Mouse (Mus musculus) monocyte, adult 2 months (primary cell): ENCODE measurements around the gene D11Wsu47e.
A peak's percentile ranks its signal among the peaks of the same experiment; 100 is the strongest.

Experiments used
- DNase-seq, 2 experiments: peaks; one replicate each; pipeline ENCODE4 v3.0.0; 2022; ENCODE audit warnings: low spot score in 2 of 2, low read depth in 1 of 2

D11Wsu47e gene

DNA sequence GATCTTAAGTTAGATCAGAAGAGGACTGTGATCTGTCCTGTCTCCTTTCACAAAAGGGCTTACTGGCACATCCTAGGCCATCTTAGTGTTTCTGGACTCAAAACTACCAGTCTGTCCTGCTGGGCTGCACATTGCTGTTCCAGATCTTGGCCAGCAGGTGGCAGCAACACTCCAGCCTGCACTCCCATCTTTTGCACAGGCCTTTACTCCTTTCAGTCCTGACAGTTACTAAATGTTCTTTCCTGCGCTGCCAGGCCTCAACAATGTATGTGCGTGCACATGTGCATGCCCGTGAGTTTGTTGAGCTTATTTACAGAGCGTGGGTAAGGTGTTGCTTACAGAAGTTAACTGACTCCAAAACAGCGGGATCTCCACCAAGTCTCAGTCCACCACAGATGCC is 19.5 kb downstream of the D11Wsu47e start:
- DNase-seq = peak in 1 of 2 experiments; percentile 53

DNA sequence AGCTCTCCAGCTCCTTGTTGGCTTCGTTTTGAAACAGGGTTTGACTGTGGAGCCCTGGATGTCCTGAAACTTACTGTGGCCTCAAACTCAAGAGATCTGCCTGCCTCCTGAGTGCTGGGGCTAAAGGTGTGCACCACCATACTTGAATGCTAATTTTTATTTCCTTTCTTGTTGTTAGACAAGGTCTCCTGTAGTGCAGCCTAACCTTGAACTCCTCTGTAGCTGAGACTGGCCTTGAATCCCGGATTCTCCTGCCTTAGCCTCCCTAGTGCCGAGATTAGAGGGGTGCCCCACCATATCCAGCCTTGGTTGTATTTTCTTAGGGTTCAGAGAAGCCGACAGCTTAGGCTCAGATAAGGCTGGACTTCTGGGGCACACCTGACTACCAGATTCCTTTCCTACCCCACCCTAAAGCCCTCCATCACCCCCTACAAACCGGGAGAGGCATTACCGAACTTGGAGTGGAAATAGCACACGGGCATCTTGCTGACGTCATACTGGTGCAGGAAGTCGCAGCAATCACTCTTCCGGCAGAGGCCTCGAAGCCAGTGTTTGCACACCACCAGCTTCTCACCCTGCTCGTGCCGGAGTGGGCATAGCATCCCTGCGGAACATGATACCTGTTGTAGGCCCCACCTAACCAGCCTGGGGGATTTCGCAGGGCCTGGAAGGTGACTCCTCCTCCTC is 21.9 kb downstream of the D11Wsu47e start:
- DNase-seq = no peak

DNA sequence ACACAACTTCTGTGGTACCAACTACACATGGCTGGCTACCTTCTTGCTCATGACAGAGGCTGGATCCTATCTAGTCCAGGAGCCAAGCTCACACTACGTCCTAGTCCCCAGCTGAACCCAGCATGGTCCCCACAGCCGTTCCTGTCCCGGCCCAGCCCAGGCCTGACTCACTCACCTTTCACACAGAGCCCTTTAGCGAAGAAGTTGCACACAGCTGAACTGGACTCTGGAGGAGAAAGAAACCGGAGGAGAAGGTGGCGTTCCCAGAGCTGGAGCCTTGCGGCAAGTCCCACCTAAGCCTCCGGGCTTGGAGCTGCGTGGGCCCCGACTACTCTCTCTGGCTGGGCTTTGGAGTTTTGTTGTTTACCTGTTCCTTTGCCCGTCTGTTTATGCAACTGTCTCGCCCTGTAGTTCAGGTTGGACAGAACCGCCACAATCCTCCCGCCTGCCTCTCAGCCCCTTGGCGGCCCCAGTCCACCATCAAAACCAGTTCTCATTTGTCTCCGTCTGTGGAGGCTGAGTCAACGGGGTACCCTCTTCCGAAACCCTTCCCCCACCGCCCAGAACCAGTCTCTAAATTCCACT is 24.5 kb downstream of the D11Wsu47e start:
- no peak for DNase-seq

DNA sequence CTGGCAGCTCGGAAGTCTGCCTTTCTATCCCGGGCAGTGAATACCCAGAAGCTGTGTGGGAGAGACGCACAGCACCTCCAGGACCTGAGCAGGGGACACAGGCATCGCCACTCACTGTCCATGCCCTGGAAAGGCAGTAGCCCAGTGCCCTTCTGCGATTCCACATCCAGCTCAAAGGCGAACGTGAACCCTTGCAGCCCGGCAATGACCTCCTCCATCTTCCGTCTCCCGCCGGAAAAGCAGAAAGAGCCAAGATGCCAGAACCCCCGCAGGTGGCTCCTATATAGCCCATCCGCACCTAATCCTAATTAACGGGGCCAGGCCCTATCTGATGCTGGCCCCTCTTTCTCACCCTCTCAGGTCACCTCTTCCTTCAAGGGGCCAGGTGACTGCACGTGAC is 25.1 kb downstream of the D11Wsu47e start:
- DNase-seq = no peak

- no peak for DNase-seq
These were observed 25.6 kb downstream of the D11Wsu47e start, which contains the start of gene Cpsf4l for GRCm38 (mm10) chr11:113709731-113710256. Gene Cpsf4l, minus strand, starts transcription at chr11:113710017.

GRCm38 (mm10) chr11:113710257-113710777 is 26.1 kb downstream of the D11Wsu47e start:
- no peak for DNase-seq

- DNase-seq = no peak
These were observed 26.8 kb downstream of the D11Wsu47e start for GRCm38 (mm10) chr11:113711061-113711460.

DNA sequence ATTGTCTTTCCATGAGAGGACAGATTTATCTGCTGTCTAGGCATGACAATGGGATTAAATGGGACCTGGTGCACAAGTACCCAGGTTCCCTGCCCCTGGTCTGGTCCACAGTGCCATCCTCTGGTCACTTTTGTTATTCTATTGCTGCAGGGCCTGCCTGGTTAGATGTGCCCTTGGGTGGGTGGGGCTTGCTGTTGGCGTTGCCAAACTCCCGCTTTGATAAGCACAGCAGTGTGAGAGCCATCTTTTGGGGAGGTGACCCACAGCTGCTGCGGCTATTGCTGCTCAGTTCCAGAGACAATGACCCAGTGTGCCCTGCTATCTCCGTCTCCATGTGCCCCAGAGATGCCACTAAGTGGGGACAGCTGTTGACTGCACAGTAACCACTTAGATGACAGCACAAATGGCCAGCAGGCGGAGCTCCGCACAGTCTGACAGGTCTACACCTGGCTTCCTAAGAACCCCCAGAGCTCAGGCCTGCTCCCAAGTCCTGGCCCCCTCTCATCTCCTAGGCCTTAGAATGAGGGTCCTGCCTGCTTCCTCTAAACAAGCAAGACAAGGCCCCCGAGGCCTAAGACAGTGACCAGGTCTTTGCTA is 31.0 kb downstream of the D11Wsu47e start:
- no peak for DNase-seq

GRCm38 (mm10) chr11:113716132-113716531 is 31.9 kb downstream of the D11Wsu47e start:
- no peak for DNase-seq

GRCm38 (mm10) chr11:113717767-113718424 is 33.7 kb downstream of the D11Wsu47e start:
- DNase-seq = no peak

DNA sequence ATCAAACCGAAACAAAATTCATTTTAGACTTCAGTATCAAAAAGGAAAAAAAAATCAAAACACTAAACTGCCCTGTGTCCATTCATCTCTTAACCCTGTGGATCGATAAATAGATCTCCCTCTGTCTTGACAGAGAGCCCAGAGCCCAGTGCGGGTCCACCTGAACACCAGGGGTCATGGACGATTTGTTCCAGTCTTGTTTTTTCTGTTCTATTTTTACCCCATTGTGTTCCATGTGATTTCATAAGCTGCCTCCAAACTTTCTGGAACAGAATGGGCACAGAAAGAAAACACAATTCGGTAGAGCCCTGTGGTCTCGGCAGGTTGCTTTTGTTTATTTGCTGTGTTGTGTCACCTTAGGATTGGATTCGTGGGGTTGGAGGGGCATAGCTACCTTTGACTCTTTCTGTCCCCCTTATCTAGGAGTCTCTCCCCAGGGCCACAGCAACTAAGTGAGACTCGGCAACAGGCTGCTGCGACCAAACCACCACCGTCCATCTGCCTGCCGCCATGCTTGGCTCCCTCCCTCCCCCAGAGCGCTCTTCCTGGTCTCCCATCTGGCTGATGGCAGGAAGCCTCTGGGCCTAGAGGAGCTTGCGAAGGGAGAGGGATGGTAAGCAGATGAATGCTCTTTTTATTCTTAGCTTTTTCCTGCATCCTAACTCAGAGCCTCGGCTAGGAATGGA is 38.3 kb downstream of the D11Wsu47e start:
- no peak for DNase-seq

- DNase-seq = no peak
These were observed 41.2 kb downstream of the D11Wsu47e start for GRCm38 (mm10) chr11:113725235-113726048.

GRCm38 (mm10) chr11:113726994-113727888 is 43.0 kb downstream of the D11Wsu47e start:
- no peak for DNase-seq

DNA sequence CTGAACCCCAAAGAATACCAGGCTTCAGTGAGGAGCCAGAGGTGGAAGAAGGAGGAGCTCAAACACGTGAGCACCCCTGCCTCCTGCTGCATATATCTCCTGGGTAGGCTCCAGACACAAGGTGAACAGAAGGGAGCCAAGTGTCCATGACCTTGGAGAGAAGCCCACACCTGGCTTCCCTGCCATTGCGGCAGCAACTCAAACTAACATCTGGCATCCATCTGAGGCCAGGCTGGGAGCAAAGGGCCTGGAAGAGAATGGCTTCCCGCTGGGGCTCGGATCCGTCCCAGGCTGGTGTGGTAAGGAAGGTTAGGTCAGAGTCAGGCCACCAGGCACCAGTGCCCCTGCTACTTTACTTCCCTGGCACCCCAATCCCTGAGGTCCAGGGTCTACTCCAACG is 43.8 kb downstream of the D11Wsu47e start:
- no peak for DNase-seq

GRCm38 (mm10) chr11:113729239-113729638 is 45.0 kb downstream of the D11Wsu47e start:
- DNase-seq = no peak

DNA sequence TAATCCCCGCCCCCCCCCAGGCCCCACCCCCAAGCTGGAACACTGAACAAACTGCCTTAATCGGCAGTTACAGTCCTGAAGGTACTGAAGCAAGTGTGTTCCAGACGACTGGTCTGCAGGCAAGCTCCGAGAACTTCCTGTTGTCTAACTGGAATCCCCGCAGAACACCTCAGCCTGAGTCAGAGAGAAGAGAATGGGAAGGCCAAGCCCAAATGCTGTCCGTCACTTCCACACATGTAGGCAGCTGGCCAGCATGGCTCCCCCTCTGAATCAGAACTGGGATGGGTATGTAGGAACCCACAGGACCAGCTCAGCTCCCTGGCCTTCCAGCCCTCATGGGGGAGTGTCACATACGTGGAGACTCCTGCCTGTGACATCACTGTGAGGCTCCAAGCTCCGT is 45.7 kb downstream of the D11Wsu47e start:
- DNase-seq = no peak

- DNase-seq = no peak
These were observed 46.7 kb downstream of the D11Wsu47e start for GRCm38 (mm10) chr11:113730879-113731278.

GRCm38 (mm10) chr11:113731945-113732612 is 47.9 kb downstream of the D11Wsu47e start:
- no peak for DNase-seq
